Mouse (Mus musculus) hematopoietic stem cell, adult 5-6 weeks (primary cell): Measurements from ENCODE around the gene Dtnb. TPM values are rescaled to one million over a fixed set of nuclear protein-coding genes. Genes with fewer than 3 reads are reported as not detected.
"Not testable (repeated sequence)": the region's sequence is repeated elsewhere in the genome, so short reads cannot be mapped to it uniquely, and the experiment has no call there.

ENCODE experiments used
- ATAC-seq, 2 experiments: fragments of 125-278 bp in 1 of 2; replicated peaks in 1 of 2; 2 replicates each; pipeline ENCODE4 v1.8.0; 2016 to 2017; ENCODE audit warnings: inconsistent platforms in 2 of 2, mild to moderate bottlenecking in 2 of 2, moderate number of reproducible peaks in 2 of 2, low read depth in 1 of 2, moderate TSS enrichment in 1 of 2; ENCODE audit not compliant: low FRiP score in 2 of 2, poor library complexity in 2 of 2, severe bottlenecking in 2 of 2, insufficient read depth in 1 of 2, low TSS enrichment in 1 of 2
- total RNA-seq: library from RNA; stranded (forward); fragments of 172-1452, 232-1000 nt; gene quantifications from 2 replicates; pipeline ENCODE4 v1.2.3, GENCODE M21; 2017

Gene Dtnb
- total RNA-seq, 1 experiment from 2014 or later, result 26.0 TPM

- no peak for ATAC-seq
Observed at GRCm38 (mm10) chr12:3686419-3686940, 114.3 kb downstream of the Dtnb start.

- ATAC-seq, result not testable (repeated sequence)
Observed at GRCm38 (mm10) chr12:3690926-3691529, 118.8 kb downstream of the Dtnb start.

GRCm38 (mm10) chr12:3692795-3693392, 120.7 kb downstream of the Dtnb start:
- no peak for ATAC-seq

GRCm38 (mm10) chr12:3695741-3696501, 123.7 kb downstream of the Dtnb start:
- peak; percentile 53 to 56; a peak in 2 of 4 replicates for ATAC-seq

- ATAC-seq, result no peak
Observed at GRCm38 (mm10) chr12:3700503-3700902, 128.3 kb downstream of the Dtnb start.

- ATAC-seq, result no peak
Observed at GRCm38 (mm10) chr12:3702903-3703302, 130.7 kb downstream of the Dtnb start.

- no peak for ATAC-seq
Observed at GRCm38 (mm10) chr12:3719151-3719721, 147.1 kb downstream of the Dtnb start.

GRCm38 (mm10) chr12:3720527-3720926, 148.3 kb downstream of the Dtnb start:
- ATAC-seq, result no peak

- no peak for ATAC-seq
Observed at GRCm38 (mm10) chr12:3723762-3724161, 151.6 kb downstream of the Dtnb start.

- ATAC-seq, result 0 out of 4 replicates have a peak, but pooled peaks of 1 of the 2 experiments have one; percentile 17
Observed at GRCm38 (mm10) chr12:3724822-3725370, 152.7 kb downstream of the Dtnb start.

GRCm38 (mm10) chr12:3729521-3730075, 157.4 kb downstream of the Dtnb start:
- no peak for ATAC-seq

- peak; percentile 59 to 62 for ATAC-seq
Observed at GRCm38 (mm10) chr12:3732623-3733265, 160.6 kb downstream of the Dtnb start.

- no peak for ATAC-seq
Observed at GRCm38 (mm10) chr12:3733328-3733727, 161.1 kb downstream of the Dtnb start.

- ATAC-seq, result no peak
Observed at GRCm38 (mm10) chr12:3737009-3737408, 164.8 kb downstream of the Dtnb start.

GRCm38 (mm10) chr12:3738741-3739529, 166.8 kb downstream of the Dtnb start:
- no peak for ATAC-seq
